Mouse (Mus musculus): ENCODE results near the gene Gpr146.

Gene Gpr146

GRCm38 (mm10) chr5:139399991-139400390, 22.5 kb downstream of the Gpr146 start:
- DNase-seq (ENCODE audit: low spot score in 2 of 2), result no peak

GRCm38 (mm10) chr5:139402106-139402505, 24.6 kb downstream of the Gpr146 start:
- DNase-seq (ENCODE audit: low spot score in 2 of 2), result no peak

GRCm38 (mm10) chr5:139403692-139404260, 26.3 kb downstream of the Gpr146 start:
- DNase-seq (ENCODE audit: low spot score in 2 of 2), result no peak

- no peak for DNase-seq (ENCODE audit: low spot score in 2 of 2)
These were observed 27.4 kb downstream of the Gpr146 start, which contains the start of gene C130050O18Rik for GRCm38 (mm10) chr5:139404801-139405401. Gene C130050O18Rik (plus strand): TSS chr5:139405280.

- DNase-seq (ENCODE audit: low spot score in 2 of 2), result no peak
These were observed 28.0 kb downstream of the Gpr146 start for GRCm38 (mm10) chr5:139405478-139405877.

- no peak for DNase-seq (ENCODE audit: low spot score in 2 of 2)
These were observed 28.5 kb downstream of the Gpr146 start for GRCm38 (mm10) chr5:139405953-139406352.

- DNase-seq (ENCODE audit: low spot score in 2 of 2), result no peak
These were observed 29.8 kb downstream of the Gpr146 start for GRCm38 (mm10) chr5:139407121-139407885.

GRCm38 (mm10) chr5:139408511-139408910, 31.0 kb downstream of the Gpr146 start:
- DNase-seq (ENCODE audit: low spot score in 2 of 2), result no peak

GRCm38 (mm10) chr5:139409412-139409811, 31.9 kb downstream of the Gpr146 start:
- DNase-seq (ENCODE audit: low spot score in 2 of 2), result no peak

- no peak for DNase-seq (ENCODE audit: low spot score in 2 of 2)
These were observed 32.6 kb downstream of the Gpr146 start for GRCm38 (mm10) chr5:139410056-139410455.

- DNase-seq (ENCODE audit: low spot score in 2 of 2), result no peak
These were observed 33.6 kb downstream of the Gpr146 start for GRCm38 (mm10) chr5:139411117-139411516.

GRCm38 (mm10) chr5:139411665-139412314, 34.3 kb downstream of the Gpr146 start:
- DNase-seq (ENCODE audit: low spot score in 2 of 2), result no peak

- DNase-seq (ENCODE audit: low spot score in 2 of 2), result no peak
These were observed 36.0 kb downstream of the Gpr146 start for GRCm38 (mm10) chr5:139413545-139413944.

GRCm38 (mm10) chr5:139415001-139415400, 37.5 kb downstream of the Gpr146 start:
- DNase-seq (ENCODE audit: low spot score in 2 of 2), result no peak

GRCm38 (mm10) chr5:139416942-139417341, 39.4 kb downstream of the Gpr146 start:
- DNase-seq (ENCODE audit: low spot score in 2 of 2), result peak in 1 of 2 experiments; percentile 53

GRCm38 (mm10) chr5:139417480-139417879, 40.0 kb downstream of the Gpr146 start:
- no peak for DNase-seq (ENCODE audit: low spot score in 2 of 2)

- no peak for DNase-seq (ENCODE audit: low spot score in 2 of 2)
These were observed 40.6 kb downstream of the Gpr146 start for GRCm38 (mm10) chr5:139418110-139418509.

GRCm38 (mm10) chr5:139418633-139419032, 41.1 kb downstream of the Gpr146 start:
- DNase-seq (ENCODE audit: low spot score in 2 of 2), result peak in 1 of 2 experiments; percentile 32

GRCm38 (mm10) chr5:139423026-139423865, 45.7 kb downstream of the Gpr146 start, which contains the start of gene Gper1:
Gene Gper1 (plus strand): TSS chr5:139423151.
- peak in 1 of 2 experiments; percentile 72 for DNase-seq (ENCODE audit: low spot score in 2 of 2)

- no peak for DNase-seq (ENCODE audit: low spot score in 2 of 2)
These were observed 47.7 kb downstream of the Gpr146 start for GRCm38 (mm10) chr5:139425198-139425597.

GRCm38 (mm10) chr5:139427001-139427400, 49.5 kb downstream of the Gpr146 start:
- DNase-seq (ENCODE audit: low spot score in 2 of 2), result no peak

Measured in cerebellum, postnatal 4 days (tissue).